Mouse (Mus musculus) forebrain, embryonic 15.5 days (tissue): Measurements from ENCODE around the gene Wdr62. TPM values are rescaled to one million over a fixed set of nuclear protein-coding genes. Genes with fewer than 3 reads are reported as not detected.

ENCODE experiments used
- ATAC-seq: fragments of 200-750 bp; cut with Nextera tagmentation; replicated peaks from 2 replicates; pipeline ENCODE4 v1.8.0; 2017; ENCODE audit warnings: mild to moderate bottlenecking, moderate TSS enrichment, moderate library complexity
- H3K27ac ChIP-seq: fragments of 300-500 bp; sonication (generic); replicated peaks from 2 replicates; pipeline ENCODE4 v1.5.1; 2015; ENCODE audit warnings: mild to moderate bottlenecking, inconsistent platforms
- H3K27me3 ChIP-seq: fragments of 300-500 bp; sonication (generic); 2 replicates; pipeline ENCODE4 v1.6.1; 2015; ENCODE audit warnings: inconsistent platforms
- H3K36me3 ChIP-seq: fragments of 300-500 bp; sonication (generic); 2 replicates; pipeline ENCODE4 v1.6.1; 2015; ENCODE audit warnings: mild to moderate bottlenecking, inconsistent platforms
- H3K4me1 ChIP-seq: fragments of 300-500 bp; sonication (generic); 2 replicates; pipeline ENCODE4 v1.6.1; 2015; ENCODE audit warnings: inconsistent platforms
- H3K4me2 ChIP-seq: fragments of 300-500 bp; sonication (generic); replicated peaks from 2 replicates; pipeline ENCODE4 v1.6.1; 2015; ENCODE audit warnings: mild to moderate bottlenecking, inconsistent platforms
- H3K4me3 ChIP-seq: fragments of 300-500 bp; sonication (generic); 2 replicates; pipeline ENCODE4 v1.5.1; 2015; ENCODE audit warnings: mild to moderate bottlenecking, inconsistent platforms
- H3K9ac ChIP-seq: fragments of 300-500 bp; sonication (generic); replicated peaks from 2 replicates; pipeline ENCODE4 v1.6.1; 2015; ENCODE audit warnings: mild to moderate bottlenecking, inconsistent platforms
- H3K9me3 ChIP-seq: fragments of 300-500 bp; sonication (generic); 2 replicates; pipeline ENCODE4 v1.6.1; 2016; ENCODE audit warnings: inconsistent platforms
- WGBS: fragments of 180-500 bp; shearing (Covaris S2); methylation state at CpG from one replicate; pipeline ENCODE4 v1.1.7; 2015; ENCODE audit warnings: mixed read lengths; 5-methylcytosine and 5-hydroxymethylcytosine counted together
- polyA plus RNA-seq: library from polyadenylated mRNA; unstranded; fragments of >200 nt; fragmentation: Nextera tagmentation; extraction: Ambion mirVana; gene quantifications from 2 replicates; pipeline ENCODE4 v1.2.1, GENCODE M21; 2015

Gene Wdr62
- 7.3 and 8.8 TPM in 2 replicates for polyA plus RNA-seq

DNA sequence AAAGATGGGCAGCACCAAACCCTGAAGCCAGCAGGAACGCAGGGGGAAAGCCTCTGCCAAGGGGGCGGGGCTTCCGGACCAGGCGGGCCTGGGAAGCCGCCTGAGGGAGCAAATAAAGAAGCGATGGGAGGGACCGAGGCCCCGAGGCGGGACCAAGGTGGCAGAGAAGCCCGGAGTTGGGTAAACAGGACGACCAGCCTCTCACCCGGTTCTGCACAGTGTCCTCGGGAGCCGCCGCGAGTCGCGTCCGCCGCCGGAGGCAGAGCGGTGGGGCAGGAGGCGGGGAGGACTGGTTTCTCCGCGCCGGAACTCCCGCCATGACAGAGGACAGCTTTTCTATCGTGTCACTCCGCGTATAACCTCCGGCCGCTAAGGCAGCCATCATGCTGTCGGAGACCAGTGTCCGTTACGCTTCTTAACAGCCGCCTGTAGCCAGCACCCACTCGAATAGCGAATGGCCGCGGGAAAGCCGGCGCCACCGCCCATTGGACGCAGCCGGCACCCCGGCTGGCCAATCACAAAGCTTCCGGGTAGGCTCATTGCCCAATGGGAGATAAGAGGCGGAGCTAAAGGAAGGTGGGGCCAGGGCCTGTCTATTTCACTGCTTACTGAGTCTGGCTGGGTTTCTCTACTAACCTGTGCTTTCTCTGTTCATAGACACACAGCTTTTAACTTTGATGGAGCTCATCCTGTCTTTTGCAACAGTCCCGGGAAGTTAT lies at the start of gene Wdr62, which contains the start of gene Thap8:
Gene Wdr62 (minus strand): TSS at position 469 of the 719 bp plus-strand sequence.
Gene Thap8 (plus strand): TSS at position 144 of the 719 bp plus-strand sequence.
- WGBS, result under 1% methylated on average over 49 of the region's 49 CpGs
- H3K36me3 ChIP-seq, result no peaks in the 10 kb centered on the region
- no peaks in the 10 kb centered on the region for H3K9me3 ChIP-seq
- H3K9ac ChIP-seq, result peak within 1 kb of the TSS; percentile 70
- peaks cover 18% of the 10 kb centered on the region for H3K4me1 ChIP-seq
- no peaks in the 10 kb centered on the region for H3K27me3 ChIP-seq
- H3K4me3 ChIP-seq, result peak within 1 kb of the TSS; percentile 71
- ATAC-seq, result peak; percentile 96
- peak within 1 kb of the TSS; percentile 81 for H3K4me2 ChIP-seq
- peak within 1 kb of the TSS; percentile 99 for H3K27ac ChIP-seq

DNA sequence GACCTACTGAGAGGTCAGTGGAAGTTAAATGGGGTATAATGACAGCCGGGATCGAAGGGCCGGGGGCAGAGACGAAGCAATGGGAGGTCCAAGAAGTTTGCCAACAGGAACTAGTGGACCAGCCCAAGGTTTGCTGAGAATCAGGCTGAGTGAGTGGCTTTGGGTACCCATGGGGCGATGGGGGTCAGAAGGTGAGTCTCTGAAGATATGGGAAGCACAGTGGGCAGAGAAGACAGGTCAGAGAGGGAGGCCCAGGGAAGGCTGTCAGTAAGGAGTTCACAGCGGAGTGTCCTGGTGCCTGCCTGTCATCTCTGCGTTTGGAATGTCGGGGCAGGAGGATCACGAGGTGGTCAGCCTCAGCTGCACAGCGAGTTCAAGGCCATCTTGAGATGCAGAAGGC lies 48.2 kb upstream of the Wdr62 start:
- 50% methylated on average over 10 of the region's 10 CpGs for WGBS
- no peak overlapping the region for H3K9ac ChIP-seq
- H3K4me3 ChIP-seq, result no peak overlapping the region
- no peak for ATAC-seq
- H3K27ac ChIP-seq, result no peak overlapping the region
- H3K4me1 ChIP-seq, result peaks cover 19% of the 10 kb centered on the region
- H3K4me2 ChIP-seq, result no peak overlapping the region
- H3K36me3 ChIP-seq, result no peaks in the 10 kb centered on the region
- no peaks in the 10 kb centered on the region for H3K9me3 ChIP-seq
- H3K27me3 ChIP-seq, result no peaks in the 10 kb centered on the region

DNA sequence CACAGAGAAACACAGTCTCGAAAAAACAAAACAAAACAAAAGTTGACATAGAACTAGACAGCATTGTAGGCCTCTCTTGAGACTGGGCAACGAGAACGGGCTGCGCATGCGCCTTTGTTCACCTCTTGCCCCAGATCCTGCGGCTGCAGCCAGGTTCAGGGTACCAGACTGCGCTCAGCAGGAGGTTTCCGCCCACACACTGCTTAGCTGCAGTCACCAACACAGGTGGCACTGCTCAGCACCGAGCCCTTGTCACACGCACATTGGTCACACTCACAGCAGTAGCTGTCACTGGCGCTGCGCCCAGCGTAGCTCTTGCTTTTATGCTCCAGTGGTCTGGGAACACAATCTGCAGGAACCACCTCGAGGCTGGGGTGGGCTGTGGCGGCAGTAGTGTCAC lies 46.9 kb upstream of the Wdr62 start:
- WGBS, result 56% methylated on average over 15 of the region's 15 CpGs
- Histone ChIP-seq H3K4me2 (no peak overlapping the region), H3K27ac (no peak overlapping the region), H3K36me3 (no peaks in the 10 kb centered on the region), H3K4me1 (peaks cover 15% of the 10 kb centered on the region), H3K27me3 (no peaks in the 10 kb centered on the region), H3K9me3 (no peaks in the 10 kb centered on the region), H3K9ac (no peak overlapping the region), H3K4me3 (no peak overlapping the region)
- no peak for ATAC-seq

DNA sequence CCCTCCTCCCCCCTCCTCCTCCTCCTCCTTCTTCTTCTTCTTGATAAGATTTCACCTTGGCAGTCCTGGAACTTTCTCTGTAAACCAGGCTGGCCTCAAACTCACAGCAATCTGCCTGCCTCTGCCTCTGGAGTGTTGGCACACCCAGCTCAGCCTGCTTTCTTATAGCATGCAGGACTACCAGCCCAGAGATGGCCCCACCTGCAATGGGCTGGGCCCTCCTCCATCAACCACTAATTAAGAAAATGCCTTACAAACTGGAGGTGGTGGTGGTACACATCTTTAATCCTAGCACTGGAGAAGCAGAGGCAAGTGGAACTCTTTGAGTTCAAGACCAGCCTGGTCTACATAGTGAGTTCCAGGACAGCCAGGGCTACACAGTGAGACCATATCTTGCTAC lies 46.2 kb upstream of the Wdr62 start:
- H3K27ac ChIP-seq, result no peak overlapping the region
- no peak overlapping the region for H3K9ac ChIP-seq
- H3K4me3 ChIP-seq, result no peak overlapping the region
- H3K9me3 ChIP-seq, result no peaks in the 10 kb centered on the region
- no peak for ATAC-seq
- no peak overlapping the region for H3K4me2 ChIP-seq
- H3K27me3 ChIP-seq, result no peaks in the 10 kb centered on the region
- H3K36me3 ChIP-seq, result no peaks in the 10 kb centered on the region
- H3K4me1 ChIP-seq, result peaks cover 11% of the 10 kb centered on the region

DNA sequence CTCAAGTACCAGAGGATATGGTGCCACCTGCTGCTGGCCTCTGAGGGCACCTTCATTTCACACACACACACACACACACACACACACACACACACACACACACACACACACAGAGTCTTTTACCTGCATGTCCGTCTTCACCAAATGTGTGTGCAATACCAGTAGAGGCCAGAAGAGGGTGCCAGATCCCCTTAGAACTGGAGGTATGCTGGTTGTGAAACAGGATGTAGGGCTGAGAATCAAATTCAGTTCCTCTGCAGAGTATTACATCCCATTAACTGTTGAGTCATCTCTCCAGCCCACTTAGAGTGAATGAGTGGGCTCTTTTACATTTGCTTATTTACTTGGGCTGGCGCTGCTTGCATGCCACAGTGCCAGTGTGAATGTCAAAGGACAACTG lies 45.1 kb upstream of the Wdr62 start:
- H3K27me3 ChIP-seq, result no peaks in the 10 kb centered on the region
- 33% methylated on average over 2 of the region's 2 CpGs for WGBS
- no peak for ATAC-seq

DNA sequence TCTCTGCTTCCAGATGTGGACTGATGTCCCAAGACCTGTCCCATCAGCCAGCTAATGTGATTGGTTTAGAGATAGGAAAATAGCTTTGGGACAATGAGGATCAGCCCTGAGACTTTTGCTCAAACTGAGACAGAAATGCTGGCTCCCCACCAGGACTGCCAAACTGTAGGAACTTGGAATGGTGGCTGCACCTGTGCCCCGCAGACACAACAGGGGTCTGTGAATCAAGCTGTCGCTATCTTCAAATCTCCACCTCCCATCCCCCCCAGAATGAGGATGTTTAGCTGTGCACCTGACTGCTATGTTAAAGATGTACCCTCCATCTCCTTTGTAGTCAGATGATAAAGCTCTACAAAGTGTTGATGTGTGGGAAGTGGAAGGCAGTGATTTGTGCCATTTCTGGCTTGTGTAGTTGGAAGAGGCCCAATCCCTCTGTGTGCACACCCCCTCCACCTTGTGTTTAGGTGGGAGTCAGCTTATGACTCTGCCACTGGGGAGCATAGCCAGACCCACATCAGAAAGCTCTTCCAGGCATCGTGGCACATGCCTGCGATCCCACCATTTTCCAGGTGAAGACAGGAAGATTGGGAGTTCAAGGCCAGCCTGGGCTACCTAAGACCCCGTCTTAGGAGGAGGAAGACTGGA lies 44.2 kb upstream of the Wdr62 start:
- H3K9me3 ChIP-seq, result no peaks in the 10 kb centered on the region
- WGBS, result 84% methylated on average over 5 of the region's 5 CpGs
- H3K4me3 ChIP-seq, result no peak overlapping the region
- no peaks in the 10 kb centered on the region for H3K27me3 ChIP-seq
- no peak overlapping the region for H3K4me2 ChIP-seq
- no peak for ATAC-seq
- H3K36me3 ChIP-seq, result no peaks in the 10 kb centered on the region
- no peak overlapping the region for H3K27ac ChIP-seq
- H3K9ac ChIP-seq, result no peak overlapping the region
- H3K4me1 ChIP-seq, result peaks cover 19% of the 10 kb centered on the region

More for the DNA sequence above, 45.1 kb upstream of the Wdr62 start:
- Histone ChIP-seq H3K4me1 (peaks cover 19% of the 10 kb centered on the region), H3K36me3 (no peaks in the 10 kb centered on the region), H3K4me2 (no peak overlapping the region), H3K9me3 (no peaks in the 10 kb centered on the region), H3K9ac (no peak overlapping the region), H3K4me3 (no peak overlapping the region), H3K27ac (no peak overlapping the region)

DNA sequence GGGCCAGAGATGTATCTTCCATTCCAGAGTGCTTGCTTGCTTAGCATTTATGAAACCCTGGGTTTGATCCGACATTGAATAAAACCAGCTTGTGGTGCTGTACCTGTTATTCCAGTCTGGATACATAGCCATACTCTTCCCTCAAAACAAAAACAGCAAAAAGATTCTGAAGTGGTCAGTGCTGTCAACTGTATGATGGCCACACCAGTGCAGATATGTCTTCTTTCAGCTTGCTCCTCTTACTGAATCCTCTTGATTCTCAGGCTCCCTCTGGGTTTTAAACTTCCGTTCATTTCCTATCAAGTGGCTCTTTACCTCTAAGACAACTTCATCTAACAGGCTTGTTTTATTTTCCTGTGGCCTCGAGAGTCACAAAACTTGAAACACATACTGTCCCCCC lies 43.6 kb upstream of the Wdr62 start, which contains the start of gene Sdhaf1:
Gene Sdhaf1 (minus strand): TSS at position 101 of the 400 bp plus-strand sequence.
- H3K27ac ChIP-seq, result no peak within 1 kb of the TSS
- H3K4me3 ChIP-seq, result peak within 1 kb of the TSS; percentile 100
- no peaks in the 10 kb centered on the region for H3K27me3 ChIP-seq
- H3K4me1 ChIP-seq, result peaks cover 19% of the 10 kb centered on the region
- H3K9ac ChIP-seq, result peak within 1 kb of the TSS; percentile 43; the same call in 1 of the 2 replicates
- no peaks in the 10 kb centered on the region for H3K9me3 ChIP-seq
- peak within 1 kb of the TSS; percentile 75 for H3K4me2 ChIP-seq
- ATAC-seq, result no peak
- WGBS, result 80% methylated on average over 3 of the region's 3 CpGs
- H3K36me3 ChIP-seq, result no peaks in the 10 kb centered on the region

DNA sequence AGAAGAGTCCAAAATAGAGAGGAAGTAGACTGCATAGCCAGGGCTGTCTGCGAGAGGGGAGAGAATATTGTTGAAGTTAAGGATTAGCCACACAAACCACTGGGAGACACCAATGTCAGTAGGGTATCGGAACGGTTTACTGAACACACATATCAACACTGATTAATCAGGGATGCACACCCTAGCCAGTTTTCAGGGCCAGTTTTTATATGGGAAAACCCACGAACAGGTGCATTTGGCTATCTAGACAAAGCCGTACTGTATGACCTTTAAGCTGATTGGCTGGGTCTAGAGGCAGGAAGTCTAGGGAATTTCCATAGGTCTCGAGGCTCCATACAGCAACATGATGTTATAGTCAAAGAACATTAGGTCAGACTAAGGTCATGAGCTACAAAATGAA lies 42.6 kb upstream of the Wdr62 start:
- Histone ChIP-seq H3K27me3 (no peaks in the 10 kb centered on the region), H3K4me3 (peak overlapping the region; percentile 100), H3K9ac (peak overlapping the region; percentile 43; the same call in 1 of the 2 replicates), H3K9me3 (no peaks in the 10 kb centered on the region), H3K27ac (no peak overlapping the region), H3K4me2 (peak overlapping the region; percentile 75), H3K36me3 (no peaks in the 10 kb centered on the region), H3K4me1 (peaks cover 19% of the 10 kb centered on the region)
- peak; percentile 0; the same call in 1 of the 2 replicates for ATAC-seq
- 31% methylated on average over 6 of the region's 6 CpGs for WGBS

DNA sequence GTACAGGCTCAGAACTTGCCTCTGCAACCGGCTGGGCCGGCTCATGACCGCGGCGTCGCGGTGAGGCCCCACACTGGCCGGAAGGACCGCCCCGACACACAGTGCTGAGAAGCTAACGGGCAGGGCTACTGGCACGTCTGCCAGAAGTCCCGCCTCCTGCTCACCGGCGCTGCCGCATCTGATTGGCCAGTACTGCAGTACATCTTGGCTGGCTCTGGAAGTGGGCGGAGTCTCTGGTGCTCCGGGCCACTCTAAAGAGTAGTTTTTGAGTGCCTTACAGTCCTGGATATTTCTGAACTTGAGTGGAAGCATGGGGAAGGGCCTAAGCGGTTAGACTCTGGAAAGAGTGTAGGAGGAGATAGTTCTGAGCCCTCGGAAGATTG lies 42.1 kb upstream of the Wdr62 start:
- Histone ChIP-seq H3K4me2 (peak overlapping the region; percentile 75), H3K9ac (peak overlapping the region; percentile 97), H3K4me1 (peaks cover 19% of the 10 kb centered on the region), H3K27ac (peak overlapping the region; percentile 90), H3K36me3 (no peaks in the 10 kb centered on the region), H3K27me3 (no peaks in the 10 kb centered on the region), H3K4me3 (peak overlapping the region; percentile 100), H3K9me3 (no peaks in the 10 kb centered on the region)
- WGBS, result 1% methylated on average over 20 of the region's 20 CpGs
- peak; percentile 99 for ATAC-seq

DNA sequence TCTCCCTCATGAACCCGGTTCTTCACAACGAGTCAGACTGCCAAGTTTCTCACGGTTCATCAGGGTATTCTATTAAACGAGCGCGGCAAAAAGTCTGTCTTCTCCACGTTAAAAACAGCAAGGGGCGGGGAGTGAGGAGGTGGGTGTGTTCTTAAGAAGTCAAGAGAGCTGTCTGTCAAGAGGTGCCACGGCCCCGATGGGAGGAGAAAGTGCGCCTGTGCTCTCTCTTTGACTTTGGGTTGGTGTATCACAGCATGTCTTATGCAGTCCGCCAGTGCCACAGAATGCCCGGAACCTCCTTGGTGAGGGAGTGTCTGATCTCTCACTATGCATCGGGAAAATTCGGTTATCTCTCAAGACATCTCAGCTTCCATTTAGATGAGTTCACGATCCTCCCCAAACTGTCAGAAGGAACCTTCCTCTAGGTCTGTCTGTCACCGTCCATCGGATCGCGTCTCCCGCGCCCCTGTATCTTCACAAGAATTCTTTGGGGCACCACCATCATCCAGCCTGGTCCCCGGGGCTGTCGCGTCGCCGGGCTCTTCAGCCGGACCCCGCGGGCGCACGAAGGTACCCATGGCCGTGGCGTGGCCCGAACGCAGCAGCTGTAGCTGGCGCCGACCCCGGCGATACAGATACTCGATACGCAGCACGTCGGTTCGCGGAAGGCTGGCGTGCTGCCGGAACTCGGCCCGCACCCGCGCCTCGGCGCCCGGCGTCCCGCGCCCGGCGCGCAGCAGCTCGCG lies 41.5 kb upstream of the Wdr62 start, which contains the start of gene E130208F15Rik:
Gene E130208F15Rik (plus strand): TSS at position 202 of the 746 bp plus-strand sequence.
- under 1% methylated on average over 63 of the region's 63 CpGs for WGBS
- Histone ChIP-seq H3K9ac (peak within 1 kb of the TSS; percentile 97), H3K27ac (peak within 1 kb of the TSS; percentile 90)

DNA sequence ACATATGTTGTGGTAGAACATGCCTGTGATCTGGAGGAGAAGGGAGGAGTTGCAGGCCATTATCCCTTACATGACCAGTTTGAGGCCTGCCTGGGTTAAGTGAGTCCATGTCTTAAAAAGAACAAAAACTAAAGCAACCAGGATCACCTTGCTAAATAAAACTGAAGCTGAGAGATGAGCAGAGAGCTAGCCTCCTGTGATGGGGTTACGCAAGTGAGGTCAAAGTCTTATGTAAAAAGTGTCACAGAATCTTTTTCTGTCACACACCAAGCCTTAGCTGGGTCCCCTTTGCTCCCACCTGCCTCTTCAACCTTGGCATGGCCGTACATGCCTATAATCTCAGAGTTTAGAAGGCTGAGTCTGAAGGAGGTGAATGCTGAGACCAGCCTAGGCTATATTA lies 40.7 kb upstream of the Wdr62 start:
- H3K9ac ChIP-seq, result no peak overlapping the region; the same call in 1 of the 2 replicates
- H3K27me3 ChIP-seq, result no peaks in the 10 kb centered on the region
- ATAC-seq, result no peak
- H3K36me3 ChIP-seq, result no peaks in the 10 kb centered on the region
- no peak overlapping the region for H3K27ac ChIP-seq
- H3K4me2 ChIP-seq, result peak overlapping the region; percentile 75
- 78% methylated on average over 2 of the region's 2 CpGs for WGBS
- H3K4me1 ChIP-seq, result peaks cover 19% of the 10 kb centered on the region
- H3K9me3 ChIP-seq, result no peaks in the 10 kb centered on the region
- H3K4me3 ChIP-seq, result peak overlapping the region; percentile 100

More for the DNA sequence above, 41.5 kb upstream of the Wdr62 start, which contains the start of gene E130208F15Rik:
- H3K36me3 ChIP-seq, result no peaks in the 10 kb centered on the region
- peak within 1 kb of the TSS; percentile 100 for H3K4me3 ChIP-seq
- peaks cover 19% of the 10 kb centered on the region for H3K4me1 ChIP-seq
- H3K27me3 ChIP-seq, result no peaks in the 10 kb centered on the region
- H3K9me3 ChIP-seq, result no peaks in the 10 kb centered on the region
- H3K4me2 ChIP-seq, result peak within 1 kb of the TSS; percentile 75
- ATAC-seq, result peak; percentile 68

DNA sequence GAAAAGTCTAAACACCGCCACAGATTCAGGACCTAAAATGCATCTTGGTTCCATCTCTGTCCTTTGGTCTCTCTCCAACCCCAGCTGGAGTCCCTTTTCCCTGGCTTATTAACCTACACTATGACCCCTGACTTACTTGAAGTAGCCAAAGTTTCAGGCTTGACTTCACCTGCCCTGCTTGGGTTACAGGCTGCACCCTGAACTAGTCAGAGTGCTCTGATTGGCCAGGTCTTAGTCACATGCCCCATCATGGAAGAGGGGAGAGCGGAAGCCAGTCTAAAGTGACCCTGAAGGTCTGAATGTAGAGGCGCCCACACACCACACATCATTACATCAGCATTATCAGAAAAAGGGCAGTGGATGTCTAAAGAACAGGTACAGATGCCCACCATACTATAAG lies 37.9 kb upstream of the Wdr62 start:
- no peak for ATAC-seq
- Histone ChIP-seq H3K4me1 (peaks cover 19% of the 10 kb centered on the region), H3K4me2 (no peak overlapping the region), H3K27me3 (no peaks in the 10 kb centered on the region), H3K9me3 (no peaks in the 10 kb centered on the region), H3K9ac (no peak overlapping the region), H3K4me3 (no peak overlapping the region), H3K36me3 (no peaks in the 10 kb centered on the region), H3K27ac (no peak overlapping the region)
- 84% methylated on average over 3 of the region's 3 CpGs for WGBS
